Mouse (Mus musculus) ES-E14 (cell line): ENCODE results near the gene Usp15.

Experiments
- CHD2 ChIP-seq: IDR thresholded peaks from 2 replicates; pipeline ENCODE4 v1.6.1; 2014; ENCODE audit warnings: mild to moderate bottlenecking, low read depth, low read length, inconsistent platforms
- HCFC1 ChIP-seq: IDR thresholded peaks from 2 replicates; pipeline ENCODE4 v1.6.1; 2012; ENCODE audit warnings: low read length, inconsistent platforms, borderline replicate concordance; ENCODE audit not compliant: insufficient read depth
- MAFK ChIP-seq: IDR thresholded peaks from 2 replicates; pipeline ENCODE4 v1.6.1; 2014; ENCODE audit warnings: mild to moderate bottlenecking, low read depth, low read length, inconsistent platforms; ENCODE audit not compliant: insufficient read depth
- ZC3H11A ChIP-seq: IDR thresholded peaks from 2 replicates; pipeline ENCODE4 v1.6.1; 2012; ENCODE audit warnings: low read depth, mild to moderate bottlenecking, inconsistent platforms, low read length, borderline replicate concordance
- ZNF384 ChIP-seq: IDR thresholded peaks from 2 replicates; pipeline ENCODE4 v1.6.1; 2012; ENCODE audit warnings: low read depth, low read length, inconsistent platforms

DNA sequence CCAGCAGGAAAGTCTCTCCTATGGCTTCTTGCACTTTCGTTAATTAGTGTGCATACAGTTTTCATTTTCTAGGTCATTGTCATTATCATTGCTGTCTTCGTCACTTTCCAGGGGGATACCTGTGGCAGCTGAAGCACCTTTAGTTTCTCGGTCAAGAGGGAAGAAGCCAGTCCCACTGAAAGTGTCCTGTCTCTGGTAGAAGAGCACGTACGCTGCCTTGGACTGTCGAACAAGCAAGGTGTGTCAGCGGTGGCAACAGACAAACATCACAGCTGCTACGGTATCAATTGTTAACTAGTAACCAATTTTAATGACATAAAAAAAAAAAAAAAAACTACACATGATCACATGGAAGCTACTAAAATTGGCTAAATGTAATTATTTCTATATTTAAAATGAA, 83.3 kb downstream of the Usp15 start:
- TF ChIP-seq MAFK, result no peak
- no peak for TF ChIP-seq HCFC1
- TF ChIP-seq CHD2, result no peak
- TF ChIP-seq ZC3H11A, result no peak
- TF ChIP-seq ZNF384, result no peak
